Mouse (Mus musculus): ENCODE data around the gene Anxa5.

Gene Anxa5

GRCm38 (mm10) chr3:36475532-36476087, at the start of gene Anxa5, which contains the start of gene 1810062G17Rik:
TSS of gene Anxa5 (minus strand) at chr3:36475894.
TSS of gene 1810062G17Rik (plus strand) at chr3:36475937.
- peak; percentile 93 for DNase-seq (ENCODE audit: low spot score in 2 of 2)

GRCm38 (mm10) chr3:36524466-36524865, 48.8 kb upstream of the Anxa5 start:
- no peak for DNase-seq (ENCODE audit: low spot score in 2 of 2)

DNA sequence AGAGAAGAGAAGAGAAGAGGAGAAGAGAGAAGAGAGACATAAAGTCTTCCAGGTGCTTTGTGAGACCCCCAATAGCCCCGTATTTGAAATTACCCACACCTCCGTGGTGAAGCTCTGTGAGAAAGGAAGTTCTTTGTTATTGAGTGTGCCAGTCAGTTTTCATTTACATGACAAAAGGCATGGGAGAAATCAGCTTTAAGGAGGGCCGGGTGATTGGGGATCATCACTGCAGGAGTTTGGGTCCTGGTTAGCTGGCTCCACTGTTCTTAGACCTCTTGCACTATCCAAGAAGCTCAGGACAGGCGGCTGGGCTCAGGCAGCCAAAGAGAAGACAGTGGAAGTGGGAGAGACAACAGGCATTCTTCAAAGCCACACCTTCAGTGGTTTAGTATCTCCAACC, 46.4 kb upstream of the Anxa5 start:
- no peak for DNase-seq (ENCODE audit: low spot score in 2 of 2)

DNA sequence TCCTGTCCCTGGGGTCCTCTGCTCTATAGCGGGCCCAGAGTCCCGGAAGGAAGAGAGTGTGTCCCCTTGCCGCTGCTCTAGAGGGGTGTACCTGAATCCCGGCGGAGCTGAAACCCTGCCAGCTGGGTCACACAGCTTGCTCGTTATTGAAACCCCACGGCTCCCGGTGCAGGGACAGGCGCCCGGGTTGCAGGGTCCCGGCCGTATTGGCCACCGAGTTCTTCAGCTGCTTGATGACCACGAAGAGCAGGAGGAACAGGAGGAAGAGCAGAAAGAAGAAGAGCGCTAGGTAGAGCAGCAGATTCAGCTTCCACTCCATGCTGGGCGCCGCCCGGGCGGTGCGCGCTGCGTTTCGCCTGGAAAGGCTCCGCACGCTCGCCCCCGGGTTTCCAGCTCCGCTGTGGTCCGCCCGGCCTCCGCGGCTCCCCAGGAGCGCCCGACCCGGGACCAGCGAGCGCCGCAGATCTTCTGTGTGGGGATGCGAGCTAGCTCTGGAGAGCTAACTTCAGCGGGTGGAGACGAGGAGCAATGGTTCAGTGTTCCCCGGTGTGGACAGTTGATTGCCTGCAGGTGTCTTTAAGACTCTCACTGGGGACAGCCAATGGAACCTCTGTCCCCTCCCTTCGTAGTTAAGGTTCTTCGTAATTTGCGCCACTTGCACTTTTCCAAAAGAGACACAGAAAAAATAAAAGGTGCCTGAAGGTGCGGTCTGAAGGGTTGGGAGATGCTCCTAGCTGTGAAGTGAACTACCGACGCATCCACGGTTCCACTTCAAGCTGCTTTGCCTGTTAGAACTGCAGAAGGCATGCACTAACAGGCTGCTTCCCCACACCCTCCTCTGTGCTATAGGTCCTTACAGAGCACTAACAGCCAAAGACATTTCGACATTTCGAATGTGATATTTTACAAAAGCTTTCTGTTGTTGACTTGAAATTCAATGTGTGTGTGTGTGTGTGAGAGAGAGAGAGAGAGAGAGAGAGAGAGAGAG, 45.7 kb upstream of the Anxa5 start, which contains the start of gene Gm11549:
Gm11549 (minus strand) TSS at position 741 of the 988 bp plus-strand sequence.
- peak; percentile 49 to 57 for DNase-seq (ENCODE audit: low spot score in 2 of 2)

DNA sequence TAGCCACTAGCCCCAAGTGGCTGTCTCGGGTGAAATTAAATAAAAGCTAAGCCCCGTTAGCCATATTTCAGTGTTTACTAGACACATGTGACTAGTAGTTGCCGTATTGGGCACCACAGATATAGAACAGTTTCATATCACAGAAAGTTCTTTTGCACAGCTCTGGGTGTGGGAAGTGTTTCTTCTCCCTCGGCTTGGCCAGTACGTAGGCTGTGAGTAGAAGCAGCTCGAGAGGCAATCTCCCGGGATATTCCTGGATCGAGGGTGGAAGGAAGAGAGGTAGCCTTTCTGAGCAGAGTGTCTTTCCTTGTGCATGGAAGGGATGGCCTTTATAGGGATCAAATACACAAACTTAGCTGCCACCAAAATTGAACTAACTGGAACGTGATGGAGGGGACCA, 40.5 kb upstream of the Anxa5 start:
- DNase-seq (ENCODE audit: low spot score in 2 of 2) = peak; percentile 45 to 58

GRCm38 (mm10) chr3:36511491-36511890, 35.8 kb upstream of the Anxa5 start:
- DNase-seq (ENCODE audit: low spot score in 2 of 2) = no peak

DNA sequence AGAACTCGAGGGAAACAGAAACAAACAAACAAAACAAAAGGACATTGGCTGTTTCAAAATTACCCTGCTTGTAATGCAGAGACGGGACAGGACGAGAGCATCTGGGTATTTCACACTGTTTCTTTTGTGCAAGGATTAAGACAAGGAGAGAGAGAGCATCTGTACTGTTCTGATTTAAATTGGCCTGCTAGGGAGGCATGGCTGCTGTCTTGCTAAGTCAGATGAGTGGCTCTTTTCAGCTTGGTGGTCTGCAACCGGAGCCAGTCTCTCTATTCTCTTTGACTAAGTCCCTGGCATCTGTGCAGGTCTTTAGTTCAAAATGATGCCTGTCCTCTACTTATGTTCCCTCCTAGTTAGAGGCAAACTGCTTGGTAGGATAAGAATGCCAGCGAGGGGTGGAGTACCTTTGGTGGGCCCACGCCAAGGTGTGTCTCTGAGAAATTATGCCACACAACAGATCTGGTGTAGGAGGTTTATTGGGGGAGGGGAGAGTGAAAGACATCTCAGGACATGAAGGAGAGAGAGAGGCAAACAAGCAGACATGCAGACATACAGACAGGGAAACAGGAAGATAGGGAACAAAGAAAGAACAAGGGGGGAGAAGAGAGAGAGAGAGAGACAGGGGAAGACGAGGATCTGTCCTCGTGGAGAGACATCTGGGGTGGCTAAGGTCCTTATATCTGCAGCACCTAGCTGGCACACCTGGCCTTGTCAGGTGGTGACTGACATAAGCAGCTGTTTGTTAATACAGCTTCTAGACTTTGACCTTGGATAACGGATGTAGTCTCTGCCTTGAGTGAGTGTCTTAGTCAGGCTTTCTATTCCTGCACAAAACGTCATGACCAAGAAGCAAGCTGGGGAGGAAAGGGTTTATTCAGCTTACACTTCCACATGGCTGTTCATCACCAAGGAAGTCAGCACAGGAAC, 30.4 kb upstream of the Anxa5 start:
- no peak for DNase-seq (ENCODE audit: low spot score in 2 of 2)

GRCm38 (mm10) chr3:36505306-36505705, 29.6 kb upstream of the Anxa5 start:
- DNase-seq (ENCODE audit: low spot score in 2 of 2) = no peak

DNA sequence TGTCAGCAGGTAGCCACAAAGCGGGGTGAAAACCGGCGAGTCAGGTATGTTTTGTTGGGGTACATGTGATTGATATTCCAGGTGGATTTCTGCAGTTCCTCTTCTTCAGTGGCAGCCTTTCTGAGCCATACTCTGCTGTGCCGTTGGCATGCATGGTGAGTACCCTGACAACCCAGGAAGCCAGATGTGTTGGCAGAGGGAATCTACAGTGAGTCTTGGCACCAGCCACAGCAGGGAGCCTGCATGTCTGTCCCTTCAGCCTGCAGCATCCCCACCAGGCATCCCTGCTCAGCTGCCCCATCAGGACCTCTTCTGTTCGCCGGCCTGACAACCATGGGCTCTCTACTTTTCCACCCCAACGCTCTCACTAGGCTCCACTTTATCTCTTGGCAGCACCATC, 25.9 kb upstream of the Anxa5 start:
- DNase-seq (ENCODE audit: low spot score in 2 of 2) = no peak

GRCm38 (mm10) chr3:36500976-36501375, 25.3 kb upstream of the Anxa5 start:
- DNase-seq (ENCODE audit: low spot score in 2 of 2) = no peak

- DNase-seq (ENCODE audit: low spot score in 2 of 2) = no peak
Observed at GRCm38 (mm10) chr3:36499418-36499817, 23.7 kb upstream of the Anxa5 start.

GRCm38 (mm10) chr3:36498224-36498623, 22.5 kb upstream of the Anxa5 start:
- DNase-seq (ENCODE audit: low spot score in 2 of 2) = no peak

- DNase-seq (ENCODE audit: low spot score in 2 of 2) = peak; percentile 84 to 88
Observed at GRCm38 (mm10) chr3:36496746-36497145, 21.1 kb upstream of the Anxa5 start.

- no peak for DNase-seq (ENCODE audit: low spot score in 2 of 2)
Observed at GRCm38 (mm10) chr3:36496273-36496672, 20.6 kb upstream of the Anxa5 start.

- DNase-seq (ENCODE audit: low spot score in 2 of 2) = peak; percentile 88 to 92
Observed at GRCm38 (mm10) chr3:36495436-36495835, 19.7 kb upstream of the Anxa5 start.

GRCm38 (mm10) chr3:36494613-36495012, 18.9 kb upstream of the Anxa5 start:
- no peak for DNase-seq (ENCODE audit: low spot score in 2 of 2)

DNA sequence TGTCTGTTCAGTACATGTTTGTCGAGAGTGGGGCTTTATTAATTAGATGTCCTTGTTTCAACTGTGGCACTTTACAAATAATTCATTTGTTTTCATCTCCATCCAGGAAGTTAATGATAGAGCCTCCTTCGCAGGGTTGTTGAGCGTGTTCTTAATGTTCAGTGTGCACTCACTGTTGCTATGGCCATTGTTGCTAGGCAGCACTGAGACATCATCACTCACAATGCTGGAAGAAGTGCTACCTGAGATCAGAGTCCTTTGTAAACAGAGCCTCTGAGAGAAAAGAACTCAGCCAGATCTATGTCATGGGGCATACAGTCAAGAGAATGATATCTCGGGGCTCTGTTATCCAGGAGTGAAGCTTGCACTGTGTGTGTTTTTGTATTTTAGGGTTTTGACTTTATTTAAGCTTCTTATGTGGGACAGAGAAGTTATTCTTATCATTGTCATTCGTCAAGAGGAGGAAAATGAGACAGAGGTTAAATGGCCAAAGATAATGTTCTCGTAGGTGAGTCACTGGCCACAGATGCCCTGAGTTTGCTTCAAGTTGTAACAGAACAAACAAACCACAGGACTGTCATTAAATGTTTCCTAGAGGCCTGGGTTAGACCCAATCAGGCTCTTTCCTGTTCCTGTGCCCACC, 18.1 kb upstream of the Anxa5 start:
- no peak for DNase-seq (ENCODE audit: low spot score in 2 of 2)

DNA sequence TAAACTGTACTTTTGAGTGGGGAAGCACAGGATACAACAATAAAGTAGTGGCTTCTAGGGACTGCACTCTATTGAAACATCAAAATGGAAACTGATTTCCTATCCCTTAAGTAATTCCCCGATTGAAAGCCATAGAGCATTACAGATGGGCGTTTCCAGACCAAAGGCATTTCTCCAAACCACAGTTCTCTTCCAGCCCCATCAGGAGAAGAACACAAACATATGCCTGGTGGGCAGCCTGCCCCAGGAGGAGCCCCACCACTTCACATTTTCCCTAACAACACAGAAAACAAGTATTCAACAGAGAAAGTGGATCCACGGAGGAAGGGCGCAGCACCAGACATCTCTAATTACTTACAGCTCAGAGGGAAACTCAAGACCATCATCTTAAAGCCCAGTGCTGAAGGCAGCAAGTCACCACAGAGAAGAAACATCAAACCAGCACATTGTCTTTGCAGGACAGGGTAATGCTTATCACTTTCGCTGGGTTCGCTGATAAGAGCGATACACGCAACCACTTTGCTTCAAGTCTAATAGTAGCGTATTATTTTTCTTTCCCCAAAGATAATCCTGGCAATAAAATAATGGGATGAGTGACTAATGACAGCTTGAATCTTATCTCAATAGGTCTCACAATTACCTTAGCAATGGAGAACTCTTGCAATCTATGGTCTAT, 17.2 kb upstream of the Anxa5 start:
- DNase-seq (ENCODE audit: low spot score in 2 of 2) = no peak

DNA sequence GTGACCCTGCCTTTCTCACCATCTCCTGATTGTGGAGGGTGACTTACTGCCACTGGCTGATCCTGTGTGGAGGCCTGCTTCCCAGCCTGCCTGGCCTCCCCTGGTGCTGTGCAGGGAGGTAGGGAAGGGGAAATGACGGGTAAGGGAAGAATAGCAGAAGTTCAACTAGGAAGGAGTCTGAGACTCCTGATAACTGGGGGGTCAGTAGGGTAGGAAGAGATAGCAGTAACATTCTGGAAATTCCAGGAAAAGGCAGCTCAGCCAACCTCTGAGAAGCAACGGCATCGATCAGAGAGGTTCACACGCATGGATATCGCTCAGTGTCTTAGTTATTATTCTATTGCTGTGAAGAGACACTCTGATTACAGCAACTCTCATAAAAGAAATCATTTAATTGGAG, 15.8 kb upstream of the Anxa5 start:
- DNase-seq (ENCODE audit: low spot score in 2 of 2) = no peak

- DNase-seq (ENCODE audit: low spot score in 2 of 2) = no peak
Observed at GRCm38 (mm10) chr3:36489590-36489910, 13.9 kb upstream of the Anxa5 start.

All from right cerebral cortex, postnatal 10 days (tissue).